Mouse (Mus musculus) MEL (cell line): Measurements from ENCODE around the gene Pappa2. TPM values are rescaled to one million over a fixed set of nuclear protein-coding genes. Genes with fewer than 3 reads are reported as not detected.

Experiments used
- DNase-seq: peaks from one replicate; pipeline ENCODE4 v3.0.0; 2011; ENCODE audit warnings: low read depth, low spot score
- H3K27ac ChIP-seq: 2 replicates; pipeline ENCODE4 v1.5.1; 2012; ENCODE audit warnings: low read depth, mild to moderate bottlenecking, control low read depth, low read length, moderate library complexity; ENCODE audit not compliant: control insufficient read depth
- H3K27me3 ChIP-seq, 2 experiments: fragments of 150-350 bp in 1 of 2; sonication (generic) in 1 of 2; 2 replicates each; pipeline ENCODE4 v1.6.1; 2012; ENCODE audit warnings: low read length in 2 of 2, mild to moderate bottlenecking in 2 of 2, improper control_type of control experiment in 1 of 2, moderate library complexity in 1 of 2; ENCODE audit not compliant: insufficient read depth in 2 of 2, control insufficient read depth in 1 of 2
- H3K36me3 ChIP-seq, 2 experiments: 2 replicates each; pipeline ENCODE4 v1.6.1; 2012 to 2014; ENCODE audit warnings: low read length in 2 of 2, improper control_type of control experiment in 1 of 2, inconsistent platforms in 1 of 2, mild to moderate bottlenecking in 1 of 2; ENCODE audit not compliant: insufficient read depth in 2 of 2, control insufficient read depth in 1 of 2
- H3K4me1 ChIP-seq, 2 experiments: fragments of 150-350 bp in 1 of 2; sonication (generic) in 1 of 2; 2 replicates each; pipeline ENCODE4 v1.6.1; 2012; ENCODE audit warnings: low read length in 2 of 2, improper control_type of control experiment in 1 of 2, mild to moderate bottlenecking in 1 of 2; ENCODE audit not compliant: insufficient read depth in 2 of 2, control insufficient read depth in 1 of 2
- H3K4me3 ChIP-seq, 2 experiments: fragments of 150-350 bp in 1 of 2; sonication (generic) in 1 of 2; 2 replicates each; pipeline ENCODE4 v1.5.1; 2012; ENCODE audit warnings: low read depth in 2 of 2, low read length in 2 of 2, mild to moderate bottlenecking in 2 of 2, moderate library complexity in 2 of 2, control low read depth in 1 of 2, improper control_type of control experiment in 1 of 2; ENCODE audit not compliant: control insufficient read depth in 1 of 2, insufficient read depth in 1 of 2
- H3K79me2 ChIP-seq: 2 replicates; pipeline ENCODE4 v1.6.1; 2012; ENCODE audit warnings: mild to moderate bottlenecking, low read length, moderate library complexity; ENCODE audit not compliant: control insufficient read depth, poor library complexity, insufficient read depth
- H3K9ac ChIP-seq: 2 replicates; pipeline ENCODE4 v1.6.1; 2012; ENCODE audit warnings: low read depth, mild to moderate bottlenecking, control low read depth, low read length, moderate library complexity; ENCODE audit not compliant: control insufficient read depth, poor library complexity, severe bottlenecking
- H3K9me3 ChIP-seq: fragments of 150-350 bp; sonication (generic); replicated peaks from 2 replicates; pipeline ENCODE4 v1.6.1; 2012; ENCODE audit warnings: mild to moderate bottlenecking, low read length, improper control_type of control experiment, moderate library complexity; ENCODE audit not compliant: insufficient read depth
- CTCF ChIP-seq, 3 experiments: IDR thresholded peaks in 2 of 3; conservative IDR thresholded peaks in 1 of 3; 2 replicates each; pipeline ENCODE4 v1.5.1; 2011 to 2012; ENCODE audit warnings: low read length in 3 of 3, low read depth in 2 of 3, mild to moderate bottlenecking in 2 of 3, improper control_type of control experiment in 1 of 3, inconsistent platforms in 1 of 3, mixed read lengths in 1 of 3, moderate library complexity in 1 of 3; ENCODE audit not compliant: control insufficient read depth in 1 of 3, insufficient read depth in 1 of 3, poor library complexity in 1 of 3, severe bottlenecking in 1 of 3
- E2F4 ChIP-seq: IDR thresholded peaks from 2 replicates; pipeline ENCODE4 v1.6.1; 2011; ENCODE audit warnings: low read depth, low read length, improper control_type of control experiment, borderline replicate concordance
- ELF1 ChIP-seq: IDR thresholded peaks from 2 replicates; pipeline ENCODE4 v1.6.1; 2014; ENCODE audit warnings: low read depth, mild to moderate bottlenecking, inconsistent platforms, low read length, improper control_type of control experiment, moderate library complexity
- ETS1 ChIP-seq: IDR thresholded peaks from 2 replicates; pipeline ENCODE4 v1.6.1; 2012; ENCODE audit warnings: low read depth, mild to moderate bottlenecking, inconsistent platforms, low read length, improper control_type of control experiment, moderate library complexity
- GATA1 ChIP-seq: IDR thresholded peaks from 2 replicates; pipeline ENCODE4 v1.6.1; 2011; ENCODE audit warnings: low read depth, low read length, improper control_type of control experiment
- HCFC1 ChIP-seq: IDR thresholded peaks from 2 replicates; pipeline ENCODE4 v1.6.1; 2012; ENCODE audit warnings: low read depth, mild to moderate bottlenecking, inconsistent platforms, low read length, improper control_type of control experiment, moderate library complexity
- JUND ChIP-seq: IDR thresholded peaks from 2 replicates; pipeline ENCODE4 v1.6.1; 2011; ENCODE audit warnings: low read depth, mild to moderate bottlenecking, improper control_type of control experiment, low read length
- MAFK ChIP-seq: IDR thresholded peaks from 2 replicates; pipeline ENCODE4 v1.6.1; 2011; ENCODE audit warnings: low read depth, mild to moderate bottlenecking, low read length, improper control_type of control experiment, borderline replicate concordance
- MAX ChIP-seq: IDR thresholded peaks from 2 replicates; pipeline ENCODE4 v1.6.1; 2011; ENCODE audit warnings: low read length, improper control_type of control experiment
- MEF2A ChIP-seq: IDR thresholded peaks from 2 replicates; pipeline ENCODE4 v1.6.1; 2014; ENCODE audit warnings: low read depth, mild to moderate bottlenecking, inconsistent platforms, low read length, improper control_type of control experiment; ENCODE audit not compliant: poor library complexity, insufficient replicate concordance, severe bottlenecking; ENCODE audit errors: extremely low read depth
- MXI1 ChIP-seq: IDR thresholded peaks from 2 replicates; pipeline ENCODE4 v1.6.1; 2011; ENCODE audit warnings: mild to moderate bottlenecking, low read depth, low read length, improper control_type of control experiment
- MYB ChIP-seq: IDR thresholded peaks from 2 replicates; pipeline ENCODE4 v1.6.1; 2011; ENCODE audit warnings: mild to moderate bottlenecking, low read depth, low read length, improper control_type of control experiment
- NRF1 ChIP-seq: IDR thresholded peaks from 2 replicates; pipeline ENCODE4 v1.6.1; 2014; ENCODE audit warnings: low read depth, mild to moderate bottlenecking, inconsistent platforms, low read length, improper control_type of control experiment, moderate library complexity; ENCODE audit not compliant: poor library complexity, insufficient read depth, severe bottlenecking
- POLR2AphosphoS5 ChIP-seq: IDR thresholded peaks from 2 replicates; pipeline ENCODE4 v1.6.1; 2012; ENCODE audit warnings: low read depth, borderline replicate concordance, mild to moderate bottlenecking, inconsistent platforms, low read length, moderate library complexity, mixed read lengths
- RAD21 ChIP-seq: IDR thresholded peaks from 2 replicates; pipeline ENCODE4 v1.6.1; 2011; ENCODE audit warnings: mild to moderate bottlenecking, low read depth, low read length, improper control_type of control experiment
- RCOR1 ChIP-seq: IDR thresholded peaks from 2 replicates; pipeline ENCODE4 v1.6.1; 2012; ENCODE audit warnings: low read depth, mild to moderate bottlenecking, inconsistent platforms, low read length, improper control_type of control experiment
- SMC3 ChIP-seq: IDR thresholded peaks from 2 replicates; pipeline ENCODE4 v1.6.1; 2011; ENCODE audit warnings: low read depth, low read length, improper control_type of control experiment
- TCF12 ChIP-seq: IDR thresholded peaks from 2 replicates; pipeline ENCODE4 v1.6.1; 2014; ENCODE audit warnings: low read depth, mild to moderate bottlenecking, inconsistent platforms, low read length, improper control_type of control experiment, moderate library complexity
- UBTF ChIP-seq: IDR thresholded peaks from 2 replicates; pipeline ENCODE4 v1.6.1; 2012; ENCODE audit warnings: low read depth, mild to moderate bottlenecking, inconsistent platforms, low read length, improper control_type of control experiment, moderate library complexity, borderline replicate concordance; ENCODE audit not compliant: insufficient read depth
- USF1 ChIP-seq: IDR thresholded peaks from 2 replicates; pipeline ENCODE4 v1.6.1; 2014; ENCODE audit warnings: low read depth, mild to moderate bottlenecking, inconsistent platforms, low read length, improper control_type of control experiment, moderate library complexity
- ZC3H11A ChIP-seq: IDR thresholded peaks from 2 replicates; pipeline ENCODE4 v1.6.1; 2012; ENCODE audit warnings: low read depth, mild to moderate bottlenecking, inconsistent platforms, low read length, improper control_type of control experiment
- ZMIZ1 ChIP-seq: IDR thresholded peaks from 2 replicates; pipeline ENCODE4 v1.6.1; 2012; ENCODE audit warnings: low read depth, mild to moderate bottlenecking, inconsistent platforms, low read length, improper control_type of control experiment, moderate library complexity
- polyA plus RNA-seq, 2 experiments: library from polyadenylated mRNA; stranded (reverse) in 1 of 2; unstranded in 1 of 2; fragments of >175 nt in 1 of 2; fragments of >200 nt in 1 of 2; gene quantifications; 2 replicates each; pipeline versions ENCODE4 v1.2.1 to v1.2.4; 2012; ENCODE audit warnings: low replicate concordance in 2 of 2, low read depth in 1 of 2; ENCODE audit not compliant: insufficient read length in 2 of 2, insufficient read depth in 1 of 2, missing spikeins in 1 of 2
- total RNA-seq: library from RNA; depleted of rRNA; stranded (reverse); fragments of 300-350 nt; gene quantifications from 2 replicates; pipeline ENCODE4 v1.2.3, GENCODE M21; 2012

Gene Pappa2
- total and polyA plus RNA-seq, 3 experiments: not detected

DNA sequence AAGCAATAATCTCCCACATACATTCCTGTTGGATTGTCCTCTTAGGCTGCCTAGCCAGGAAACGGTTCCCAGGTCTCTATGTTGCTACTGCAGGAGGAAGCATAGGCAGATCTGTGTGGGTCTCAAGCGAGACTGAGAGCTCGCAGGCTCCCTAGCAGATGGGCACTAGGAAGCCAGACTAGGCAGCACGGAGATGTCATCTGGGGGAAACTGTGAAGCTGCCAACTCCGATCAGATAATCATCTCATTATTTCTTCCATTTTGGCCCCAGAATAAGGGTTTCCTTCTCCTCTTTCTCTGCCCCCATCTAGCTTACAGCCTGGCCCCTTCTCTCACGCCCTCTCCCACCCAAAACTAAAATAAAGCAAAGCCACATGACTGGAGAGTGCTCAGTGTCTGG lies 25.5 kb downstream of the Pappa2 start:
- H3K36me3 ChIP-seq: no peaks in the 10 kb centered on the region
- H3K9me3 ChIP-seq: no peaks in the 10 kb centered on the region
- H3K27me3 ChIP-seq: no peaks in the 10 kb centered on the region
- no peak overlapping the region for H3K4me3 ChIP-seq
- no peaks in the 10 kb centered on the region for H3K4me1 ChIP-seq
- no peak for DNase-seq
- H3K9ac ChIP-seq: no peak overlapping the region
- no peaks in the 10 kb centered on the region for H3K79me2 ChIP-seq
- no peak for TF ChIP-seq MAX
- no peak for TF ChIP-seq MEF2A
- TF ChIP-seq HCFC1: no peak
- TF ChIP-seq MXI1: no peak
- no peak for TF ChIP-seq ETS1
- TF ChIP-seq ZMIZ1: no peak
- no peak for TF ChIP-seq MAFK
- no peak for TF ChIP-seq ELF1
- no peak for TF ChIP-seq RAD21
- TF ChIP-seq TCF12: no peak
- no peak for TF ChIP-seq NRF1
- TF ChIP-seq MYB: no peak
- no peak for TF ChIP-seq UBTF
- H3K27ac ChIP-seq: no peak overlapping the region

DNA sequence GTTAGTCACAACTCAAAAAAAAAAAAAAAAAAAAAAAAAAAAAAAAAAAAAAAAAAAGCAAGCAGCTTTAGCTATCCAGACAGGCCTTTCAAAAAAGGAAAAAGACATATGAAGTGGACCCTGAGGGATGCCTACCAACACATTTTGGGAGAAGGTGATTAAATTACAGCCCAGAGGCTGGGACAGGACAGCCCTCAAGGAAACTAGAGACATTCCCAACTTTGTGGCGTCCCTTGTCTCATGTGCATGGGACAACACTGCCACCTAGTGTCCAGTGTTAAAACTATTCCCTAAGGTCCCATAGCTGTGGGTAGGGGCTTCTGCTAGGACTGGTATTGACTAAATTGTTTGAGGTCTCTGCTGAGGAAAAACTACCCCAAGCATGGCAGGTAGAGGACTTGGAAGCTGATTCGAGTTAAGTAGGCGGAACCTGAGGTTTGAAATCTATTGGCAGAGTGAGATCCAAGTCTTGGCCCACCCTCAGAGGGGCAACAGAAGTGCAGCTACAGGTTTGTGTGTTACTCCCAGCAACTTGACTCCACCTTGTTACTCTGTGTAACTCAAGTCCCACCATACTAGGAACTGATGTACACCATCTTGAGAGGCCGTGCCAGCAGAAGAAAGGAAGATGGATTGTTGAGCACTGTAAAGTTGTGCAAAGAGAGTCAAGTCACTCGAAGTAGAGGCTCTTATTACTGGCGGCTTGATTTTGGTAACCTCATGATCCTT lies 26.6 kb downstream of the Pappa2 start:
- no peaks in the 10 kb centered on the region for H3K36me3 ChIP-seq
- no peaks in the 10 kb centered on the region for H3K79me2 ChIP-seq
- no peak overlapping the region for H3K4me3 ChIP-seq
- no peaks in the 10 kb centered on the region for H3K9me3 ChIP-seq
- TF ChIP-seq USF1 (no peak), JUND (no peak), CTCF (IDR thresholded peaks at IDR 0.05 in 2 of 3, conservative IDR thresholded peaks at IDR 0.05 in 1 of 3; ENCODE audit: control insufficient read depth in 1 of 3, insufficient read depth in 1 of 3, low read depth in 2 of 3, low read length in 3 of 3, poor library complexity in 1 of 3, severe bottlenecking in 1 of 3) (peak; percentile 65 to 70 (median 67)), MEF2A (no peak), NRF1 (no peak), GATA1 (no peak), RCOR1 (no peak), ETS1 (no peak), ZC3H11A (0 out of 2 replicates have a peak, but pooled peaks have one; percentile 29), RAD21 (peak; percentile 60), POLR2AphosphoS5 (no peak), SMC3 (peak; percentile 48), E2F4 (no peak)
- no peak overlapping the region for H3K9ac ChIP-seq
- H3K4me1 ChIP-seq: no peaks in the 10 kb centered on the region
- H3K27me3 ChIP-seq: no peaks in the 10 kb centered on the region
- peak; percentile 41 for DNase-seq
- H3K27ac ChIP-seq: no peak overlapping the region
